Mouse (Mus musculus) testis, adult 2 months (tissue): ENCODE measurements at regions not wholly inside any gene's neighbourhood (a gene's known extent, or its start where the extent isn't known, plus 50 kb on each side); places are given as distances from the start of the nearest gene placed in this dataset.

Source experiments
- H3K27ac ChIP-seq: fragments of 200-500 bp; 2 replicates; pipeline ENCODE4 v1.5.1; 2012; ENCODE audit warnings: low read depth, low read length; ENCODE audit not compliant: control insufficient read depth, insufficient read depth
- H3K27me3 ChIP-seq: fragments of 200-500 bp; 2 replicates; pipeline ENCODE4 v1.6.1; 2012; ENCODE audit warnings: mild to moderate bottlenecking, low read length, moderate library complexity; ENCODE audit not compliant: control insufficient read depth, insufficient read depth
- H3K36me3 ChIP-seq: fragments of 200-500 bp; 2 replicates; pipeline ENCODE4 v1.6.1; 2012; ENCODE audit warnings: mild to moderate bottlenecking, low read length; ENCODE audit not compliant: control insufficient read depth, insufficient read depth
- H3K4me1 ChIP-seq: fragments of 200-500 bp; 2 replicates; pipeline ENCODE4 v1.6.1; 2012; ENCODE audit warnings: low read length; ENCODE audit not compliant: control insufficient read depth, insufficient read depth
- H3K4me3 ChIP-seq: fragments of 200-500 bp; 2 replicates; pipeline ENCODE4 v1.5.1; 2012; ENCODE audit warnings: low read depth, mild to moderate bottlenecking, low read length, moderate library complexity, mixed read lengths; ENCODE audit not compliant: control insufficient read depth
- CTCF ChIP-seq: fragments of 200-500 bp; IDR thresholded peaks from 2 replicates; pipeline ENCODE4 v1.5.1; 2012; ENCODE audit warnings: low read depth, mild to moderate bottlenecking, inconsistent platforms, low read length, moderate library complexity; ENCODE audit not compliant: control insufficient read depth, insufficient read depth, insufficient replicate concordance
- POLR2A ChIP-seq: fragments of 200-500 bp; IDR thresholded peaks from 2 replicates; pipeline ENCODE4 v1.6.1; 2012; ENCODE audit warnings: low read depth, mild to moderate bottlenecking, inconsistent platforms, low read length, moderate library complexity; ENCODE audit not compliant: control insufficient read depth

- TF ChIP-seq POLR2A (no peak), CTCF (no peak)
- no peak overlapping the region for H3K4me3 ChIP-seq
These were observed 224.5 kb downstream of the Gm26897 start for GRCm38 (mm10) chr5:111958226-111958625.

DNA sequence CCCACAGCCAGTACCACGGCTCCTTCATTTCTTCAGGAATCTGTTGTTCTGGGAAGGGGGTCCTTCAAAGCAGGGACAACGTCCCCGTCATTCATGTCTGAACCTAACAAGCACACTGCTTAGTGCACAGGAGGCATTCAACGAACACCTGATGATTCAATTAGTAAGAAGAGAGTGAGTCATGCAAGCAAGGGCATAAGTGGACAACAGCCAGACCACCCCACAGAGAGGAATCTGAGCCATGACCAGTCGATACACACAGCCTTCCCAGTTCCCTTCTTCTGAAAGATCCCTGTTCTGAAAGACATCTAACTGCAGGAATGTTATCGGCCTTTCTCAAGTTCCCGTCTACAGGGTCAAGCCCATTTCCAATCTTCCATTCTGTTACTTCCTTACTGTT is 231.6 kb downstream of the Gm26897 start:
- Histone ChIP-seq H3K4me3 (no peak overlapping the region), H3K27ac (no peak overlapping the region)
- TF ChIP-seq CTCF (no peak), POLR2A (no peak)

More at GRCm38 (mm10) chr5:111958226-111958625, 224.5 kb downstream of the Gm26897 start:
- H3K27ac ChIP-seq = no peak overlapping the region
- H3K27me3 ChIP-seq = no peaks in the 10 kb centered on the region
- H3K36me3 ChIP-seq = no peaks in the 10 kb centered on the region
- H3K4me1 ChIP-seq = no peaks in the 10 kb centered on the region; the same call in 1 of the 2 replicates

DNA sequence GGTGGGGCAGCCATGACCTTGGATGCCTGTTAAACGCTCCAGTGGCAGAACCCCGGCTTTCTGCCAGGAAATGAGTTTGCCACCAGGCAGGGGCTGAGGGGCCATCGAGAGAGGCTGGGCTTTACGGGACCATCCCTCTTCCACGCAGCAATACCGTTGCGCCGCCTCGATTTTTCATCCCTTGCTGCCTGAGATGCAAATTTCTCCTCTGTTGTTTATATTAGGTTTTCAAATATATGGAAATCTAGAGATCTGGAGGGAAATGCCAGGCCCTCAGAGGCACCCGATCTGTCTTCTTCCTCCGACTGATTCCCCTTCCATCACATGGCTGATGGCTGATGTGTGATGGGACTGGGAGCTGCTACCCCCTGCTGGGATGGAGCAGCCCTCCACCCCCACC is 234.4 kb downstream of the Gm26897 start:
- H3K4me3 ChIP-seq = no peak overlapping the region
- TF ChIP-seq POLR2A = no peak
- no peak for TF ChIP-seq CTCF

More for the DNA sequence above, 231.6 kb downstream of the Gm26897 start:
- Histone ChIP-seq H3K36me3 (no peaks in the 10 kb centered on the region), H3K4me1 (no peaks in the 10 kb centered on the region), H3K27me3 (no peaks in the 10 kb centered on the region)

DNA sequence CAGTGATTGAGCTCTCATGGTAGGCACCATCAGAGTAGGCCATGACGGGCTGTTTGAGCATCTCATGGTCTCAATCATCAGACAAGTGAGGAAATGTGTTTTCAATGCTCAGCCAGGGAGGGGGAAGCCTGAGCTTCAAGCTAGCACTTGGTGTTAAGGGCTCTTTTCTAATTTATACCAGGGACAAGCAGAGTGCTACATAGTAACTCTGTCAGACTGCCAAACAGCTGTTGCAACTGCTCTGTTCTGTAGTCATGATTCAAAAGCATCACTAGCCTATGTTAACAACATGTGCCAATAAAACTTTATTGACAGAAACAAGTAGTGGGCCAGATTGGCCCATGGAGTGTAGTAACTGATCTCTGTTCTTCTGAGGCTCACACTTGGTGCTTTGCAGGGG is 235.0 kb downstream of the Gm26897 start:
- Histone ChIP-seq H3K4me1 (no peaks in the 10 kb centered on the region), H3K36me3 (no peaks in the 10 kb centered on the region), H3K27ac (no peak overlapping the region), H3K4me3 (no peak overlapping the region), H3K27me3 (no peaks in the 10 kb centered on the region)
- TF ChIP-seq POLR2A (no peak), CTCF (no peak)

More for the DNA sequence above, 234.4 kb downstream of the Gm26897 start:
- no peaks in the 10 kb centered on the region for H3K36me3 ChIP-seq
- no peak overlapping the region for H3K27ac ChIP-seq
- H3K4me1 ChIP-seq = no peaks in the 10 kb centered on the region
- H3K27me3 ChIP-seq = no peaks in the 10 kb centered on the region

- H3K36me3 ChIP-seq = no peaks in the 10 kb centered on the region
- no peaks in the 10 kb centered on the region for H3K4me1 ChIP-seq
- H3K4me3 ChIP-seq = no peak overlapping the region
- no peak overlapping the region for H3K27ac ChIP-seq
- H3K27me3 ChIP-seq = no peaks in the 10 kb centered on the region
- no peak for TF ChIP-seq CTCF
- no peak for TF ChIP-seq POLR2A
These were observed 237.5 kb downstream of the Gm26897 start for GRCm38 (mm10) chr5:111971193-111971592.

DNA sequence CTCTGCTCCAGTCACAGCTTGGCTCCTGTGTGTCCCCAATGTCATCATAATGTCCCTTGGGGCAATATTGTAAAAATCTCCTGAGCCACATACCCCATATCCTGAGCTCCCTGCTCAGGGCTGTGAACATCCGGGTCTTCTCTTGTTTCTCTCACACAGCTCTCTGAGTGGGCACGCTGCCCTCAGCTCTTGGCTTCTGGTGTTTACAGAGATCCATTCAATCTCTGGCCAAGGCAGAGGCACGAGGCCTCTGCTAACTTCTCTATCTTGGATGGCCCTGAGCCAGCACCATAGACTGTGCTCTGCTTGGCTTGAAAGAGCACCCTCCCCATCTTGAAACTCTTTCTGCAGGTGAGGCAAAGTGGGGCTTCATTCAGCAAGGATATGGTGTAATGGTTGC is 238.2 kb downstream of the Gm26897 start:
- H3K4me3 ChIP-seq = no peak overlapping the region
- H3K4me1 ChIP-seq = no peaks in the 10 kb centered on the region
- H3K27ac ChIP-seq = no peak overlapping the region
- no peaks in the 10 kb centered on the region for H3K27me3 ChIP-seq
- H3K36me3 ChIP-seq = no peaks in the 10 kb centered on the region
- TF ChIP-seq POLR2A (no peak), CTCF (no peak)

GRCm38 (mm10) chr5:111975686-111976085 is 242.0 kb downstream of the Gm26897 start:
- no peak overlapping the region for H3K4me3 ChIP-seq
- TF ChIP-seq CTCF = no peak
- no peak for TF ChIP-seq POLR2A

DNA sequence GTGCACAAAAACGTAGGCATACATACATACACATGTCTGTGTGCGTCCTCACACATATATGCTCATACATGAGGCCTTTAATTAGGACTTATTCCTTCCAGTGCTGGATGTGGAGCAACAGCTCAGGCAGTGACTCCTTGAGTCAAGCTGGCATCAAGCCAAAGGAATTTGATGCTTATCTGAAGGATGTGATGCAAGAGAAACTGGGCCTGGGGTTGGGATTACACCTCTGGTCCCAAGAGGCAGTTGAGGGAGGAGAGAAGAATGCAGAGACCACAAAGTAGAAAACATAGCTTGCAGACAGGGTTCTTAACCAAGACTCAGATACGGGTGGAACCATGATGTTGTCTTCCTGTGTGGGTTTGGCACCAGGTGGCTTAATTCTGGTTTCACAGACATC is 245.9 kb downstream of the Gm26897 start:
- H3K4me1 ChIP-seq = no peaks in the 10 kb centered on the region
- no peak for TF ChIP-seq POLR2A
- TF ChIP-seq CTCF = no peak
- H3K36me3 ChIP-seq = no peaks in the 10 kb centered on the region
- no peak overlapping the region for H3K27ac ChIP-seq
- no peak overlapping the region for H3K4me3 ChIP-seq
- H3K27me3 ChIP-seq = no peaks in the 10 kb centered on the region

More at GRCm38 (mm10) chr5:111975686-111976085, 242.0 kb downstream of the Gm26897 start:
- Histone ChIP-seq H3K36me3 (no peaks in the 10 kb centered on the region), H3K27me3 (no peaks in the 10 kb centered on the region), H3K27ac (no peak overlapping the region), H3K4me1 (no peaks in the 10 kb centered on the region)
